Mouse (Mus musculus) heart, adult 2 months (tissue): ENCODE measurements around the gene D430042O09Rik.

ENCODE experiments used
- CTCF ChIP-seq: fragments of 200-600 bp; IDR thresholded peaks from 2 replicates; pipeline ENCODE4 v1.8.1; 2022; ENCODE audit warnings: antibody characterized with exemption, mild to moderate bottlenecking, moderate library complexity
- EP300 ChIP-seq: fragments of 200-500 bp; IDR thresholded peaks from 2 replicates; pipeline ENCODE4 v1.6.1; 2011; ENCODE audit warnings: low read depth, low read length, control low read depth; ENCODE audit not compliant: insufficient read depth
- POLR2A ChIP-seq: fragments of 200-500 bp; IDR thresholded peaks from 2 replicates; pipeline ENCODE4 v1.6.1; 2011; ENCODE audit warnings: mild to moderate bottlenecking, low read depth, low read length, control low read depth; ENCODE audit not compliant: insufficient read depth

DNA sequence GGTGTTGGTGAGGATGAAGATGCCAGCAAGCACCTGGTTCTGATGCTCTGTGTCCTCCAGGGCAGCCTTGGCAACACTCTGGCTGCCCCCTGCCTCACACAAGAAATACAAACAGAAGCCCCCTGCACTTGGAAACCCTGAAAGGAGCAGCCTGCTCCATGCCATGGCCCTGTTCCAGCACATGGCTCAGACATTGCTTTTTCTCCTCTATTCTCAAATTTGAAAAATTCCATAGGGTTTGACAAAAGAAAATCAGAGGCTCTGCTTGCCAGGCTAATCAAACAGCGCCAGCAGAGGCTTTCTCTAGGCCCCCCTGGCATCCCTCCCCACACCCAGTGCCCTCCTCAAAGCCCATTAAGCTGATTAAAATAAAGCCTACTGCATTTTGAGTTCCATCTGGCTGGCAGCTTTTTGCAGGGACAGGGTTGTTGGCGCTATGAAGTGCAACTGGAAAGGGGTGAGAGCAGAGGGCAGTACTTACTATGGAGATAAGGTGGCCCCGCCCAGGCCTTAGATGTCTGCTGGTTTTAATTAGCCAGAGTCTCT lies 121.5 kb downstream of the D430042O09Rik start:
- no peak for TF ChIP-seq POLR2A
- no peak for TF ChIP-seq CTCF
- TF ChIP-seq EP300: no peak
